Mouse (Mus musculus): ENCODE measurements around the gene Slc7a5.

Slc7a5 gene

GRCm38 (mm10) chr8:121935341-121936294, 28.1 kb upstream of the Slc7a5 start:
- no peak for DNase-seq (ENCODE audit: low spot score in 2 of 2)

- DNase-seq (ENCODE audit: low spot score in 2 of 2): no peak
Measured at GRCm38 (mm10) chr8:121934923-121935322, 27.4 kb upstream of the Slc7a5 start.

- DNase-seq (ENCODE audit: low spot score in 2 of 2): peak in 1 of 2 experiments; percentile 19
Measured at GRCm38 (mm10) chr8:121934506-121934905, 27.0 kb upstream of the Slc7a5 start.

GRCm38 (mm10) chr8:121932668-121933520, 25.4 kb upstream of the Slc7a5 start:
- no peak for DNase-seq (ENCODE audit: low spot score in 2 of 2)

- peak in 1 of 2 experiments; percentile 50 for DNase-seq (ENCODE audit: low spot score in 2 of 2)
Measured at GRCm38 (mm10) chr8:121932026-121932667, 24.7 kb upstream of the Slc7a5 start.

GRCm38 (mm10) chr8:121931571-121931970, 24.1 kb upstream of the Slc7a5 start:
- no peak for DNase-seq (ENCODE audit: low spot score in 2 of 2)

- no peak for DNase-seq (ENCODE audit: low spot score in 2 of 2)
Measured at GRCm38 (mm10) chr8:121930047-121930446, 22.6 kb upstream of the Slc7a5 start.

GRCm38 (mm10) chr8:121927316-121927715, 19.8 kb upstream of the Slc7a5 start:
- no peak for DNase-seq (ENCODE audit: low spot score in 2 of 2)

GRCm38 (mm10) chr8:121926266-121926665, 18.8 kb upstream of the Slc7a5 start:
- DNase-seq (ENCODE audit: low spot score in 2 of 2): no peak

GRCm38 (mm10) chr8:121925624-121926023, 18.1 kb upstream of the Slc7a5 start:
- peak; percentile 38 to 62 for DNase-seq (ENCODE audit: low spot score in 2 of 2)

GRCm38 (mm10) chr8:121924681-121925080, 17.2 kb upstream of the Slc7a5 start:
- DNase-seq (ENCODE audit: low spot score in 2 of 2): no peak

GRCm38 (mm10) chr8:121922101-121922500, 14.6 kb upstream of the Slc7a5 start:
- DNase-seq (ENCODE audit: low spot score in 2 of 2): no peak

GRCm38 (mm10) chr8:121921582-121921981, 14.1 kb upstream of the Slc7a5 start:
- DNase-seq (ENCODE audit: low spot score in 2 of 2): no peak

- no peak for DNase-seq (ENCODE audit: low spot score in 2 of 2)
Measured at GRCm38 (mm10) chr8:121919731-121920130, 12.2 kb upstream of the Slc7a5 start.

GRCm38 (mm10) chr8:121919158-121919557, 11.7 kb upstream of the Slc7a5 start:
- no peak for DNase-seq (ENCODE audit: low spot score in 2 of 2)

GRCm38 (mm10) chr8:121913378-121913777, 5.9 kb upstream of the Slc7a5 start:
- no peak for DNase-seq (ENCODE audit: low spot score in 2 of 2)

- no peak for DNase-seq (ENCODE audit: low spot score in 2 of 2)
Measured at GRCm38 (mm10) chr8:121912831-121913230, 5.3 kb upstream of the Slc7a5 start.

- no peak for DNase-seq (ENCODE audit: low spot score in 2 of 2)
Measured at GRCm38 (mm10) chr8:121911987-121912386, 4.5 kb upstream of the Slc7a5 start.

- DNase-seq (ENCODE audit: low spot score in 2 of 2): no peak
Measured at GRCm38 (mm10) chr8:121911400-121911799, 3.9 kb upstream of the Slc7a5 start.

- DNase-seq (ENCODE audit: low spot score in 2 of 2): peak in 1 of 2 experiments; percentile 56
Measured at GRCm38 (mm10) chr8:121909663-121910062, 2.2 kb upstream of the Slc7a5 start.

- no peak for DNase-seq (ENCODE audit: low spot score in 2 of 2)
Measured at GRCm38 (mm10) chr8:121909148-121909541, 1.7 kb upstream of the Slc7a5 start.
